Mouse (Mus musculus) Muller cell, postnatal 12 days (primary cell): ENCODE results near the gene Abcg2.

ENCODE experiments used
- DNase-seq: peaks from one replicate; pipeline ENCODE4 v3.0.0-alpha.2; 2015; ENCODE audit errors: inconsistent ontology term

Gene Abcg2

DNA sequence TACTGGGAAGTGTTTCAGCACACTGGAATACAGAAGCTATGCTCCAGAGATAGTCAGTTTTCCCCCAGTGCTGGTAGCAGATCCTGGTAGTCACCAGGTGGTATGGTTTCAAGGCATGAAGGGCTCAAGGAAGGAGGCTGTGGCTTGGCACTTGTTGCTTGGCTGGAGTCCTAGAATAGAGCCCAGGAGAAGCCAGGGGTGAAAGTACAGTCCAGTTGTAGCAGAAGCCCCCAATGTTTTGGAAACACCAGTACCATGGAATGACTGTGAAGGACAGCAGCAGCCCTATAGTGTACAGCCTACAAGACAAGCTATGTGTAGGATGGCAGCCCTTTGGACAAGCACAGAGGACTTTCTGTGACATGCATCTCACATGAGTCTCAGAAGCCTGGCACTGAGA is 54.2 kb downstream of the Abcg2 start:
- no peak for DNase-seq

DNA sequence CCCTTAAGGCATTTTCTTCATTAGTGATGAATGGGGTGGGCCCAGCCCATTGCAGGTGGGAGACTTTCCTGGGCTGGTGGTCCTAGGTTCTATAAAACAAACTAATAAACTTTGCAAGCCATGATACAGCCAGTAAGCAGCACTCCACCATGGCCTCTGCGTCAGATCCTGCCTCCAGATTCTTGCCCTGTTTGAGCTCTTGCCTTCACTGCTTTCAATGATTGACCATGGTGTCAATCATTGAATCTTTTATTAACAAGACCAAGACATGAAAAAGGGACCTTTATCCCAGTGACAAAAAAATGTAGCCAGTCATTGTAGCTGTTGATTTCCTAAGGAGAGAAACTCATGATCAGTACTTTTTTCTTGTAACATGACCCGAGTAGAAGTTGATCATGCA is 55.1 kb downstream of the Abcg2 start:
- no peak for DNase-seq

- DNase-seq = peak; percentile 88
These were observed 56.2 kb downstream of the Abcg2 start for GRCm38 (mm10) chr6:58640333-58641018.

- DNase-seq = peak; percentile 70
These were observed 56.9 kb downstream of the Abcg2 start for GRCm38 (mm10) chr6:58641056-58641799.

DNA sequence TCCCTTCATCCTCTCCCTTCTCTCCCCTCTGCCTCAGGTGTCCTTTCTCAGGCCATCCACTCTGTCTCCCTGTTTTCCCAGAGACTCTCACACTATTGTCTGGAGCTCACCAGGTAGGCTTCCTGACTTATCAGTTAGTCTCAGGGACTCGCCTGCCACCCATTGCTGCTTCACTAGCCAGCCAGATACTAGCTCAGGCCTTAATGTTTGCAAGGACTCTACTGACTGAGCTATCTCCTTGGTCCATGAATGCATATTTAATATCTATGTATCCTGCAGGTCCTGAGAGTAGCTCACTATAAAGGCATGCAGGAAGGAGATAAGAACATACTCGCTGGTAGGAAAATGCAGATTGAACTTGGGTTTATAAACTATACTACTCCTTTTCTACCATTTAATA is 57.9 kb downstream of the Abcg2 start:
- no peak for DNase-seq

DNA sequence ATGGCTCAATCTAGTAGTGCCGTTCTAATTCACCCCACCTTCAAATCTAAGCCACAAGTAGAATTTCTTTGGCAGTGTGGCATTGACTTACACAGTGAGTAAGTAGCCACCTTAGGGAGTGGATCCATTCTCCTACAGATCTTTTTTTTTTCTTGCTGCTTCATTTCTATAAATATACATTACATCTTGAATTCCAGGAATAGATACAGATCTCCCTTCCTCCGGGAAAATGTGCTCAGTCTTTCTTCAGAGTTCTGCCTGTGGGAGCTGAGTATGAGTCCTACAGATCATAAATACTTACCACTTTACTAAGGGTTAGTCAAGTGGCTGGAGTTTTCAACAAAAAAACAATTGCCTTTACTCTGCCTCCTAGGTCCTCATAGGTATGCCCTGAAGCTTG is 60.3 kb downstream of the Abcg2 start:
- no peak for DNase-seq

- no peak for DNase-seq
These were observed 63.9 kb downstream of the Abcg2 start for GRCm38 (mm10) chr6:58648100-58648749.

DNA sequence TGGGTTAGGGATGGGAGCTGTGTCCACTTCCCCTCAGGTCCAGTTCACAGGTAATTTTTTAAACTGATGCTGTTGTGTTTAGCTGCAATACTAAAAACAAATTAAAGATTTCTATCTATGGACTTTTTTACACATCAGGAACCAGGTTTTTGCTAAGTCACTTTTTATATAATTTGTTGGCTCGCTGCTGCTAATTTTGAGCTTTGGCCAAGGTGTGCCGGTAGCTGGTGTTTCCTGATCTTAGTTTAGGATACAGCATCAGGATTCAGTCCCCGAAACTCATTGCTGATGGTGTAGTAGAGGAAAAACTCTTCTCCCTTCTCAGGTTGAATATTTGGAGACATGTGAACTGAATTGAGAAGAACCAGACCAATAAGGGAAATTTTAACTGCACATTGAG is 65.8 kb downstream of the Abcg2 start:
- no peak for DNase-seq

DNA sequence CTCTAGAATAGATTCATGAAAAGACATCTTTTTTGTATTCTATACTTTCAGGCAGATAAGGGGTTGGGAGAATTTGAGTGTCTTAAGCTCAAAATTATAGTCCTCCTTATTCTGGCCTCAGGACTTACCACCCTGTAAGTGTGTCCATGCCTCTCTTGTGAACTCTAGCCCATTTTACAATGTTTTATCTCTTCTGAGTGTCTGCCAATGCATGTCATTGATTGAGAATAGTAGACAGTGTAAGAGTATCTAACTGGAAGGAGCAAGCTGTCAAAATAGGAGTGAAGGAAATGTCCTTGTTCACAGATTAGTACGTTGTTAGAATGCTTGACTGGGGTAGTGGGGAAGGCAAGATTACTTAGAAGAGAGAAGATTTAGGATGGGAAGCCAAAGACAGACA is 66.7 kb downstream of the Abcg2 start:
- no peak for DNase-seq

DNA sequence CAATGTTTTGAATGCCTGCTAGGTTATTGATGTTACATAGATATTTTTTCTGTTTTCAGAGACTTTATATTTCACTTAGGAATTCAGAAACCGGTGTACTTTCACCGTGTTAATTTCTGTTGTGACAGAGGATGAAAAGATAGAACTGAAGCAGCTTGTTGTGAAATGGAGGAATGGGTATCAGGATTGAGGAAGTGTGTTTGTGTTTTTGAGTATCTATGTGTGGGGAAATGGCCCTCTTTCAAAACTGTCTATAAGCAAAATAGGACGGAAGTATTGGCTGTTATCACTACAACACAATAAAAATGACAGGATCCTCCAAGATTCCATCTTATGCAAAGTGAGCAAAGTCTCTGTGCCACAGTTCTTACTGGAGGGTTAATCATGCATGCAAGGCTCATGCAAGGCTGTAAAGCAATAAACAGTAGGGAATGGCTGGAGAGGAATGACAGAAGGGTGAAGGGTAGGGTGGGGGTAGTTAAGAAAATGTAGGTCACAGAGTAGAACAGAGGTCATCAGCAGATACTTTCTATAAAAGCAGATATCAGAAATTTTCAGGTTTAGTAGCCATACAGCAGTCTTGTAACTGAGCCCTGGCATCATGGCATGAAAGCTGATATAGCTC is 76.7 kb downstream of the Abcg2 start:
- DNase-seq = no peak

DNA sequence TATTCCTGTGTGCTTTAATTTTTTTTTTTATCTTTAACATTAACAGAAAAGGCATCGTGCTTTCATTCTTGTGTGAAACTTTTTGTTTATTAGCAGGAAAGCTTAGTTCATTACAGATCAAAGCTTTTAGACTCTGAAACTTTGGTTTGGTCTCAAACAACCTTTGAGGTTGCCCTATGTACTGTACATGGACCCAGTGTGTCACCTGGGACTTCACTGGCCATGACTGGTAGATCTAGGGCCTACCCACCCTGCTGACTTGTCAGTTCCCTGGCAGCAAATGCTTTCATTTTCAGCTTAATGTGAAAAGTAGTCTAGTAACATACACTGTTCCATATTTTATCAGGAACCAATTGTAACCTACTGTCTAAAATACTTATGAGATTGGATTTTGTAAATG is 93.5 kb downstream of the Abcg2 start:
- DNase-seq = no peak

- no peak for DNase-seq
These were observed 94.2 kb downstream of the Abcg2 start for GRCm38 (mm10) chr6:58678530-58678929.

DNA sequence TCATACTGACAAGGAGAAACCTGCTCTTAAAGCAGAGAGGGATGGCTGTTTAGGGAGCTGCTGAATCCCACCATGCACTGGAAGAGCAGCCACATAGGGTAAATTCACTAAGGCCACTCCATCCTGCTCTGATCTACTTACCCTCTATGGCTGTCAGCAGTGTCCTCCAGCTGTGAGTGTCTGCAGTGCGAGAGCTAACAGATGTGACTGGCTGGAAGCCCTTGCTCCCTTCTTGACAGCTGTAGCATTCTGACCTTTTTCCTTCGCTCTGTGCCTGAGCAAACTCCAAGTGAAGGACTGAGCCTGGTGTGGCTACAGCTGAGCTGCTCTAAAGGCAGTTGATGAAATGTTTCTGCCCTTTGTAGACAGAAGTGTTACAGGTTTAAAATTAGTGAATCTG is 107.3 kb downstream of the Abcg2 start:
- no peak for DNase-seq

GRCm38 (mm10) chr6:58694257-58694656 is 109.9 kb downstream of the Abcg2 start:
- DNase-seq = no peak

DNA sequence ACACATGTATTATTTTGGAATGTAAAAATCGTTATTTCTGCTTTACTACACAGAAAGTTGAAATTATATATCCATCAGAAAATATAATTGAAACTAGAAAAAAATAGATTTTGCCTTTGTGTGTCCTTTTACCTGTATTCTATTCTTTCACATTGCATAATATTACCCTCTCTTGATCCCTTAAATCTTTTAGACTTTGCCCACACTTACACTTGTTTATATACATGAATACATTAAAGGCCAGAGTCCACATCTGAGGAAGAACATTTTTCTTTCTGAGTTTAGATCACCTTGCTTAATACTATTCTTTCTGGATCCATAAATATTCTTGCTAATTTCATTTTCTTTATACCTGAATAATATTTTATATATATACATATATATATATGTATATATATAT is 110.4 kb downstream of the Abcg2 start:
- no peak for DNase-seq

DNA sequence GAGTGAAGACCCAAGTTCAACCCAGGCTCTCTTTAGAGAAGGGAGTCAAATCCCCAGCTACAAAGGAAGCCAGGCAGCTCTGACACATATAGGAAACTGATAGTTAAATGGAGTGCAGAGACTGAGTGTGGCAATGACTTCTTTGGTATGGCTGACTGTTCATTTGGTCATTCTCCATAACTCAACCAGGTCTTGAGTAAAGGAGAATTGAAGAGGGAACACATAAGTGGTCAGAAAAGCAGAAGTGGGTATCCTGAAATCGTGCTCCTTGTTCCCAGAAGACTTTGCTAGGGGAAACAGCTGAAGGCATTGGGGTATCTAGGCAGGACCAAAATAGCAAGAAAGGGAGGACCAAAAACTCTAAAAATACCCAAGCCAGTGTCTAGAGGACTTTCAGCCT is 126.0 kb downstream of the Abcg2 start:
- DNase-seq = no peak

GRCm38 (mm10) chr6:58711909-58712308 is 127.6 kb downstream of the Abcg2 start:
- DNase-seq = no peak

DNA sequence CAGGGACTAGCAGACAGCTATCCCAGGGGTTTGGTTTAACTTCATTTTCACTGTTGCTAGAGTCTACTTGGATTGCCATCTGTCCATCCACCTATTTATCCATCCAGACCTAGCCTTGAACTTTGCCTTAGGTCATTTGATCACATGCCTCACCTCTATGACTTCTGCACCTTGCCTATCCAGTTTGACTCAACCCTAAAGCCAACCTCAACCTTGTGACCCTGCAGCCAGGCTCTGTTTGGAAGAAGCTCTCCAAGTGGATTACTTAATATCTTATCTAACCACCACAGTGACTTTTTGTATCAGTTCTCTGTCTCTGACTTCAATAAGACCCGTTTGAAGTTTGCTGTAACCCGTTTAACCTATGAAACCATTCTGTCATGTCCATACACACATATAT is 149.5 kb downstream of the Abcg2 start:
- no peak for DNase-seq

DNA sequence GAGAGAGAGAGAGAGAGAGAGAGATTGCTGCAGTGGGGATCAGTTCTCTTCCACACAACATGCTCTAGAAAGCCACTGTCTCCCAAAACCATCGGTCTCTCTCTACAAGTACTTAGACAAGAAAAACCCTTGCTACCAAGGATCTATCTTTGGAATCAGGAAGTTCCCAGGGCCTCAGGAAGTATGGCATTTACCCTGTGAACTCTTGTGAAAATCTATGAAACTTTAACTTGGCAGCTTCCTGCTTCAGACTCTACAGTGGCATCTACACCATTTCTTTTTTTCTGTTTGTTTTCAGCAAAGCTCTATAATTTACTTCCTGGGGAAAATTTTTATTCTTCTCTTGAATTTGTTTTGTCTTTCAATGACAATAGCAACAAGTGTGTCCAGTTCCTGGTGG is 150.8 kb downstream of the Abcg2 start:
- no peak for DNase-seq
